Mouse (Mus musculus): ENCODE measurements around the gene Atg7. TPM values are rescaled to one million over a fixed set of nuclear protein-coding genes. Genes with fewer than 3 reads are reported as not detected.
A peak's percentile ranks its signal among the peaks of the same experiment; 100 is the strongest.

The Atg7 gene
- polyA plus RNA-seq, 1 experiment from 2014 or later = 19.4 TPM

DNA sequence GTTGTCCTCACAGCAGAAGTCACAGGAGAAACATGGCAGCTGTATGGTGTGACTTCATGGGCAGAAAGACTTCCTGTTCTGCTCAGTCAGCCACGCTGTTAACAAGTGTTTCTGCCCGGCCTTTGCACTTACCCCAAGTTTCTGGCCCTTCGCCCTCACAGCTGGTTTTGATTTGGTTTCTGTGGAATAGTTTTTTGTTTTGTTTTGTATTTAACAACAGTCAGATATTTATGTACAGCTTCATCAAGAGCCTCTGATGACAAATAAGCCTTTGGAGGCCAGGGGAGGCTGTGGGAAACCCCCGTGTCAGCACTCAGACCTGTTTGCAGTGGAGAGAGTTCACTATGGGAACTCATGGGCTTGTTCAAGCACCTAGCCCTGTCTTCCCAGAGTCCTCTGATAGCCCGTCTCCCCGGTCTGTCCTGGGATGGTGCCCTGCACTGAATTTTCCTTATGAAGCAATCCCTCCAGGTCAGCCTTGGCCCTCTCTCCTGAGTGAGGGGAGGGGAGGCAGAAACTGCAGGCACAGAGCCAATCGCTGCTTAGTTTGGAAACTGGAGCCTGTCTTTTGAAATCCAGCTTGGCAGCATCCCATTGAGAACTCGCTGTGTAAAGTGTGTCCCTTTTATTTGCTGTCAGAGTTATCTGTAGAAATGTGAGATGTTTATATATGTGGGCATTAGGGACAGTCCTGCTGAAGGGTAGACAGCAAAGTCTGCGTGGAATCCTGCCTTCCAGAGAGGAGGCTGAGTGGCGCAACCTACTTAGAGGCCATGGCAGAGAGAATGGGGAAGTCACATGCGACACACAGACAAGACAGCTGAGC is 138.7 kb downstream of the Atg7 start:
- Histone ChIP-seq H3K4me1 (ENCODE audit: control insufficient read depth, insufficient read depth, low read length) (peaks cover 29% of the 10 kb centered on the region), H3K9ac (ENCODE audit: low read depth, low read length) (no peak overlapping the region), H3K9me3 (ENCODE audit: control insufficient read depth, low read length) (no peaks in the 10 kb centered on the region), H3K4me2 (replicated peaks; ENCODE audit: low read depth, low read length) (no peak overlapping the region), H3K4me3 (ENCODE audit: low read length) (no peak overlapping the region), H3K27me3 (ENCODE audit: control insufficient read depth, insufficient read depth, low read length) (no peaks in the 10 kb centered on the region), H3K36me3 (ENCODE audit: control insufficient read depth, insufficient read depth, low read length) (no peaks in the 10 kb centered on the region), H3K27ac (ENCODE audit: low read depth, low read length) (peak overlapping the region; percentile 0; the same call in 1 of the 2 replicates)
- 32% methylated on average over 11 of the region's 11 CpGs for WGBS
- ATAC-seq (ENCODE audit: low FRiP score, low TSS enrichment) = peak; percentile 54; the same call in 1 of the 2 replicates

GRCm38 (mm10) chr6:114782486-114782885 is 139.6 kb downstream of the Atg7 start:
- 54% methylated on average over 7 of the region's 7 CpGs for WGBS
- H3K4me2 ChIP-seq (replicated peaks; ENCODE audit: low read depth, low read length) = no peak overlapping the region
- no peaks in the 10 kb centered on the region for H3K9me3 ChIP-seq (ENCODE audit: control insufficient read depth, low read length)
- H3K27me3 ChIP-seq (ENCODE audit: control insufficient read depth, insufficient read depth, low read length) = no peaks in the 10 kb centered on the region
- H3K4me3 ChIP-seq (ENCODE audit: low read length) = no peak overlapping the region
- H3K36me3 ChIP-seq (ENCODE audit: control insufficient read depth, insufficient read depth, low read length) = no peaks in the 10 kb centered on the region
- ATAC-seq (ENCODE audit: low FRiP score, low TSS enrichment) = no peak
- H3K4me1 ChIP-seq (ENCODE audit: control insufficient read depth, insufficient read depth, low read length) = peaks cover 26% of the 10 kb centered on the region
- H3K9ac ChIP-seq (ENCODE audit: low read depth, low read length) = no peak overlapping the region
- H3K27ac ChIP-seq (ENCODE audit: low read depth, low read length) = peak overlapping the region; percentile 30; the same call in 1 of the 2 replicates

- ATAC-seq (ENCODE audit: low FRiP score, low TSS enrichment) = no peak
- Histone ChIP-seq H3K9me3 (ENCODE audit: control insufficient read depth, low read length) (no peaks in the 10 kb centered on the region), H3K4me1 (ENCODE audit: control insufficient read depth, insufficient read depth, low read length) (peaks cover 12% of the 10 kb centered on the region), H3K27me3 (ENCODE audit: control insufficient read depth, insufficient read depth, low read length) (no peaks in the 10 kb centered on the region), H3K9ac (ENCODE audit: low read depth, low read length) (no peak overlapping the region), H3K27ac (ENCODE audit: low read depth, low read length) (no peak overlapping the region), H3K4me3 (ENCODE audit: low read length) (no peak overlapping the region), H3K4me2 (replicated peaks; ENCODE audit: low read depth, low read length) (no peak overlapping the region), H3K36me3 (ENCODE audit: control insufficient read depth, insufficient read depth, low read length) (no peaks in the 10 kb centered on the region)
- WGBS = 52% methylated on average over 3 of the region's 3 CpGs
Observed at GRCm38 (mm10) chr6:114786461-114786860, 143.6 kb downstream of the Atg7 start.

- Histone ChIP-seq H3K27me3 (ENCODE audit: control insufficient read depth, insufficient read depth, low read length) (no peaks in the 10 kb centered on the region), H3K27ac (ENCODE audit: low read depth, low read length) (no peak overlapping the region), H3K36me3 (ENCODE audit: control insufficient read depth, insufficient read depth, low read length) (no peaks in the 10 kb centered on the region), H3K4me1 (ENCODE audit: control insufficient read depth, insufficient read depth, low read length) (peaks cover 15% of the 10 kb centered on the region; the same call in 1 of the 2 replicates), H3K4me3 (ENCODE audit: low read length) (no peak overlapping the region), H3K4me2 (replicated peaks; ENCODE audit: low read depth, low read length) (no peak overlapping the region), H3K9ac (ENCODE audit: low read depth, low read length) (no peak overlapping the region), H3K9me3 (ENCODE audit: control insufficient read depth, low read length) (no peaks in the 10 kb centered on the region)
- ATAC-seq (ENCODE audit: low FRiP score, low TSS enrichment) = no peak
- WGBS = 81% methylated on average over 3 of the region's 3 CpGs
Observed at GRCm38 (mm10) chr6:114787606-114788005, 144.7 kb downstream of the Atg7 start.

- Histone ChIP-seq H3K4me3 (ENCODE audit: low read length) (no peak overlapping the region), H3K27me3 (ENCODE audit: control insufficient read depth, insufficient read depth, low read length) (no peaks in the 10 kb centered on the region), H3K4me1 (ENCODE audit: control insufficient read depth, insufficient read depth, low read length) (peaks cover 11% of the 10 kb centered on the region; the same call in 1 of the 2 replicates), H3K36me3 (ENCODE audit: control insufficient read depth, insufficient read depth, low read length) (no peaks in the 10 kb centered on the region), H3K4me2 (replicated peaks; ENCODE audit: low read depth, low read length) (no peak overlapping the region), H3K9me3 (ENCODE audit: control insufficient read depth, low read length) (no peaks in the 10 kb centered on the region), H3K9ac (ENCODE audit: low read depth, low read length) (no peak overlapping the region), H3K27ac (ENCODE audit: low read depth, low read length) (no peak overlapping the region)
- WGBS = 70% methylated on average over 4 of the region's 4 CpGs
- ATAC-seq (ENCODE audit: low FRiP score, low TSS enrichment) = peak; percentile 24; the same call in 1 of the 2 replicates
Observed at GRCm38 (mm10) chr6:114788663-114789062, 145.8 kb downstream of the Atg7 start.

- Histone ChIP-seq H3K9me3 (ENCODE audit: control insufficient read depth, low read length) (no peaks in the 10 kb centered on the region), H3K27me3 (ENCODE audit: control insufficient read depth, insufficient read depth, low read length) (no peaks in the 10 kb centered on the region), H3K4me2 (replicated peaks; ENCODE audit: low read depth, low read length) (no peak overlapping the region), H3K4me3 (ENCODE audit: low read length) (no peak overlapping the region), H3K4me1 (ENCODE audit: control insufficient read depth, insufficient read depth, low read length) (peaks cover 11% of the 10 kb centered on the region; the same call in 1 of the 2 replicates), H3K9ac (ENCODE audit: low read depth, low read length) (no peak overlapping the region), H3K27ac (ENCODE audit: low read depth, low read length) (no peak overlapping the region), H3K36me3 (ENCODE audit: control insufficient read depth, insufficient read depth, low read length) (no peaks in the 10 kb centered on the region)
- WGBS = 86% methylated on average over 2 of the region's 2 CpGs
- no peak for ATAC-seq (ENCODE audit: low FRiP score, low TSS enrichment)
Observed at GRCm38 (mm10) chr6:114790084-114790483, 147.2 kb downstream of the Atg7 start.

DNA sequence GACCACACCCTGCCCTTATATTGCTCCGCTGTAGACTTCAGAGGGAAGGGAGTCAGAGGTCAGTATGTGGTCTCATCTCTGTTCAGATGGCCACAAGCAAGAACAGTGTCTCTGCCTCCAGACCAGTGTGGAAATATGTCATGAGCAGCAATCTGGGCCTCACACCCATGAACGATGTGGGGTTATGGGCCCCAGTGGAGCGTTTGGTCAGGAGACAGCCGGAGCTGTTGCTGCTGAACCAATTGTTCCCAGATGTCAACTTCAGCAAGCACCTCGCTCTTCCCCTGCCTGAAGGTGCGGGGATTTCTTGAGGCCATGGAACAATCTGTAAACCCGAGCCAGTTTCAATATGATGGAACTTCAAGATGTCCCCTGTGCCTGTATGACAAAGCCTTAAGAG is 148.0 kb downstream of the Atg7 start:
- H3K9me3 ChIP-seq (ENCODE audit: control insufficient read depth, low read length) = no peaks in the 10 kb centered on the region
- no peaks in the 10 kb centered on the region for H3K27me3 ChIP-seq (ENCODE audit: control insufficient read depth, insufficient read depth, low read length)
- no peak overlapping the region for H3K9ac ChIP-seq (ENCODE audit: low read depth, low read length)
- H3K4me1 ChIP-seq (ENCODE audit: control insufficient read depth, insufficient read depth, low read length) = peaks cover 11% of the 10 kb centered on the region; the same call in 1 of the 2 replicates
- WGBS = 71% methylated on average over 7 of the region's 7 CpGs
- H3K4me3 ChIP-seq (ENCODE audit: low read length) = no peak overlapping the region
- no peak overlapping the region for H3K27ac ChIP-seq (ENCODE audit: low read depth, low read length)
- no peak overlapping the region for H3K4me2 ChIP-seq (replicated peaks; ENCODE audit: low read depth, low read length)
- ATAC-seq (ENCODE audit: low FRiP score, low TSS enrichment) = no peak
- H3K36me3 ChIP-seq (ENCODE audit: control insufficient read depth, insufficient read depth, low read length) = no peaks in the 10 kb centered on the region

GRCm38 (mm10) chr6:114791846-114792245 is 148.9 kb downstream of the Atg7 start:
- Histone ChIP-seq H3K9me3 (ENCODE audit: control insufficient read depth, low read length) (no peaks in the 10 kb centered on the region), H3K4me2 (replicated peaks; ENCODE audit: low read depth, low read length) (no peak overlapping the region), H3K4me3 (ENCODE audit: low read length) (no peak overlapping the region), H3K4me1 (ENCODE audit: control insufficient read depth, insufficient read depth, low read length) (peaks cover 11% of the 10 kb centered on the region; the same call in 1 of the 2 replicates), H3K36me3 (ENCODE audit: control insufficient read depth, insufficient read depth, low read length) (no peaks in the 10 kb centered on the region), H3K27ac (ENCODE audit: low read depth, low read length) (no peak overlapping the region), H3K9ac (ENCODE audit: low read depth, low read length) (no peak overlapping the region), H3K27me3 (ENCODE audit: control insufficient read depth, insufficient read depth, low read length) (no peaks in the 10 kb centered on the region)
- 50% methylated on average over 4 of the region's 4 CpGs for WGBS
- no peak for ATAC-seq (ENCODE audit: low FRiP score, low TSS enrichment)

DNA sequence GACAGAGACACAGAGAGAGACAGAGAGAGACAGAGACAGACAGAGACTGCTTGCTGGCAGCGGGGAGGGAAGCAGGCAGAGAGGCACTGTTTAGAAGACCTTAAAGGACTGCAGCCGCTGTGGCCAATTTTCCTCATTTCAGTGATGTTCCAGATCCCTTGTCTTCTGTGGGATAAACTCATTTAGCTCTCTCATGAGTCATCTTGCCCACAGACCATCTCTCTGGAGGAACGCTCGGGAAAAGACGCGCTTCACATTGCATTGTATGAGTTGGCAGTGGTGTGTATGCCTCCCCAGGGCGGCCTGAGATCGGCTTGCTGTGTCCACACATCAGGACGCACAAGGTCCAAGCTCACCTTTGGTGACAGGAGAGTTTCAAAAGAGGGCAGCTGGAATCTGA is 151.8 kb downstream of the Atg7 start:
- Histone ChIP-seq H3K9ac (ENCODE audit: low read depth, low read length) (no peak overlapping the region), H3K4me2 (replicated peaks; ENCODE audit: low read depth, low read length) (no peak overlapping the region), H3K27ac (ENCODE audit: low read depth, low read length) (no peak overlapping the region), H3K4me1 (ENCODE audit: control insufficient read depth, insufficient read depth, low read length) (peaks cover 11% of the 10 kb centered on the region; the same call in 1 of the 2 replicates), H3K9me3 (ENCODE audit: control insufficient read depth, low read length) (no peaks in the 10 kb centered on the region), H3K4me3 (ENCODE audit: low read length) (no peak overlapping the region), H3K36me3 (ENCODE audit: control insufficient read depth, insufficient read depth, low read length) (no peaks in the 10 kb centered on the region), H3K27me3 (ENCODE audit: control insufficient read depth, insufficient read depth, low read length) (no peaks in the 10 kb centered on the region)
- no peak for ATAC-seq (ENCODE audit: low FRiP score, low TSS enrichment)
- 92% methylated on average over 9 of the region's 9 CpGs for WGBS
